Mouse (Mus musculus) c-Kit-positive CD71-negative TER-119-negative erythroid progenitor cells, embryonic 14.5 days (primary cell): ENCODE results near the gene Iqch.

ENCODE experiments used
- DNase-seq: peaks from one replicate; pipeline ENCODE4 v3.0.0-alpha.2; 2013; ENCODE audit warnings: low read depth

Iqch gene

DNA sequence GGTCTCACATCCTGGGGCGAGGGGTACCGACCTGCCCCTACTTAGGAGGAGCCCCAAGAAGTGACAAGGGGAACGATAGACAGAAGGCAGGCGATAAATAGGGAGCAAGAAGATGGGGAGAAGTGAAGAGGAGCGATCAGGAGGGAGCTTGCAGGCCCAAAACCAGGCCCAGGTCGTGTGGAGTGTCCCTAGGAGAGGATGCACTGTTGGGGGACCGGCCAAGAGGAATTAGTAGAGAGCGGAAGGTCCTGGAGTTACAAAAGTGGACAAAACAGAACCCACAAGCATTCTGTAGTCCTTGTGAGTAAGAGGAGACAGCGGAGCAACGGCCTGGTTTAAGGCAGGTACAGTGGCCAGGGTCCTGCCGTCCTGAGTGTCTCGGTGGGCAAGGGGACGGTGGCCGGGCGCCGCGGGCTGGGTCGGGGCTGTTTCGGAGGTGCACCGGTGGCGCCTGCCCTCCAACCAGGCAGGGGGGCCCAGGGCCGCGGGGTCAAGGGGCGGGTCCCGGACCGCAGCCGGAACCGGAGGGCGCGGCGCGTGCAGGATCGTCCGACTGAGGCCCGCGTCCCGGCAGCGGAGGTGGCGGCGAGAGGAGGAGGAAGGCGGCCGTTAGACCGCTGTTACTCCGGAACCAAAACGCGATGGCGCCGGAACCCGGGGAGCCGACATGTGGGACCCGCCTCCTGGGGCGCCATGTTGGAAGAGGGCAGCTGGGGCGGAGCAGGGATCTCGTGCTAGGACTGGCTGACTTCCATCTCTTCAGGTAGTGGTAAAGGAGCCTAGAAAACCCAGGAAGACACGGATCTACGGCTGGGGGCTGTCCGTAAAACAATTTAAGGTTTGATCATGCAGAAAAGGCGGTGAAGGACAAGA is 224.8 kb downstream of the Iqch start, which contains the start of gene Map2k5:
Gene Map2k5, minus strand, starts transcription at position 633 of the 873 bp plus-strand sequence.
- peak; percentile 84 for DNase-seq

DNA sequence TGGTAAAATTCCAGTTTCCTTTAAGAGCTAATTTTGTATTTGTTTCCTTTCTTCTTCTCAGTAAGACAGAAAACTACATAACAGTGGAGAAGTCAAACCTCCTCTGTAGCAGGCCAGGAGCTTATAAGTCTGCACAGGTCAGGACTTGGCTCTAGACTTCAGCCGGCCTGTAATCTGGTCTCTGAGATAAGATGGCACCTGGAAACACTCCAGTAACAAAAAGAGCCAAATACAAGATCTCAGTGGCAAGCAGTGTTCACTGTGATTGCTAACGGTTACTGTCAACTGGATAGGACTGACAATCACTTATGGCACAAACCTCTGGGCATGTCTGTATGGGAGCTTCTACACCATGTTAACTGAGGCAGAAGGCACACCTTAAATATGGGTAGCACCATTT is 229.0 kb downstream of the Iqch start:
- DNase-seq: no peak

DNA sequence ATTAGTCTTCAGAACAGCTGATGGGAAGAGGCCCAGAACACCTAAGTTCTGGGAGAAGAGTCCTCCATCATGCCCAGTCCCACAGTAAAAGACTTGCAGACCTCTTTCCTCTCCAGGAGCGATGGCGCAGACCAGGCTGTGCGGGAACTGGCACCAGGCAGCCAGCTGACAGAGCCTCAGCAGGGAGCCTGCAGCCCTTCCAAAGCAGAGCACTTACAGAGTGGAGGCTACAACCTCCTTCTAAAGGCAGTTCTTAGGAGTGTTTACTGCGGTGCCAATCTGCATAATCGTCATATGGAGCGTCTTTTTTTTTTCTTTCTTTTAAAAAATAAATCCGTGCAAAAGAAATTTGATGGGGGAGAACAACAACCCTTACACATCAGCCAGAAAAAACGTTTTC is 229.8 kb downstream of the Iqch start:
- DNase-seq: no peak
